Mouse (Mus musculus): ENCODE data around the gene Iqgap1.
A peak's percentile ranks its signal among the peaks of the same experiment; 100 is the strongest.

GRCm38 (mm10) chr7:80849710-80850109 is 23.9 kb upstream of the Iqgap1 start:
- TF ChIP-seq CTCF (IDR thresholded peaks at IDR 0.05) (peak; percentile 99), POLR2A (IDR thresholded peaks at IDR 0.05; ENCODE audit: insufficient read depth, low read depth, low read length) (no peak), EP300 (IDR thresholded peaks at IDR 0.05; ENCODE audit: insufficient read depth, low read depth, low read length) (peak; percentile 93)
